Mouse (Mus musculus) olfactory bulb, adult 2 months (tissue): ENCODE data around the gene Gm49630. TPM values are rescaled to one million over a fixed set of nuclear protein-coding genes. Genes with fewer than 3 reads are reported as not detected.
"Not testable (repeated sequence)": the region's sequence is repeated elsewhere in the genome, so short reads cannot be mapped to it uniquely, and the experiment has no call there.

Experiments
- H3K27ac ChIP-seq: fragments of 200-500 bp; 2 replicates; pipeline ENCODE4 v1.5.1; 2012; ENCODE audit warnings: low read depth, low read length; ENCODE audit not compliant: insufficient read depth
- H3K4me1 ChIP-seq: fragments of 200-500 bp; 2 replicates; pipeline ENCODE4 v1.6.1; 2012; ENCODE audit warnings: low read length; ENCODE audit not compliant: control insufficient read depth, insufficient read depth
- H3K4me3 ChIP-seq: fragments of 200-500 bp; 2 replicates; pipeline ENCODE4 v1.5.1; 2012; ENCODE audit warnings: mild to moderate bottlenecking, low read depth, low read length, moderate library complexity; ENCODE audit not compliant: insufficient read depth
- WGBS: fragments of 180-500 bp; shearing (Covaris S2); methylation state at CpG from one replicate; pipeline ENCODE4 v1.1.7; 2018; 5-methylcytosine and 5-hydroxymethylcytosine counted together
- polyA plus RNA-seq: library from polyadenylated mRNA; stranded (reverse); fragments of >200 nt; gene quantifications from 2 replicates; pipeline ENCODE4 v1.2.4, GENCODE M21; 2012; ENCODE audit warnings: low replicate concordance; ENCODE audit not compliant: missing spikeins, insufficient read depth, insufficient read length

Gm49630 gene
- polyA plus RNA-seq, 1 experiment: not detected

DNA sequence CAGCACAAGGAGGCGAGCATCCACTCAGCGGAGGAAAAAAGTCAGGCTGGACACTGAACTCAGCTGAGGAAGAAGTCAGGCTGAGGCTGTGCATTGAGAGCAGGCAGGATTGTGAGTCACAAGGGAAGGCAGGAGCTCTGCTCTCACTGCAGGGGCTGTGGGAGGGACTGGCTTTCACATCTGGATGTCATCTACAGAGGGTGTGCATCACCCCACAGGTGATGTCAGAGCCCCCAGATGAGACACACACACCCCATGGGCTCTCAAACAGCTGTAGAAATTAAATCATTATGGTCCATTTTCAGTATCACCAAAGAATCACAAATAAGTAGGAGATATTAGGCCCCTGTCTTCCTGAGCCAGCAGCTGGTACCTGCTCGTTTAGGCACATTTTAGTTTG, 13.6 kb upstream of the Gm49630 start, which contains the start of gene Unc93a2:
Gene Unc93a2, minus strand, starts transcription at position 101 of the 400 bp plus-strand sequence.
- not testable (repeated sequence) for H3K4me1 ChIP-seq
- WGBS: 68% methylated on average over 3 of the region's 3 CpGs

DNA sequence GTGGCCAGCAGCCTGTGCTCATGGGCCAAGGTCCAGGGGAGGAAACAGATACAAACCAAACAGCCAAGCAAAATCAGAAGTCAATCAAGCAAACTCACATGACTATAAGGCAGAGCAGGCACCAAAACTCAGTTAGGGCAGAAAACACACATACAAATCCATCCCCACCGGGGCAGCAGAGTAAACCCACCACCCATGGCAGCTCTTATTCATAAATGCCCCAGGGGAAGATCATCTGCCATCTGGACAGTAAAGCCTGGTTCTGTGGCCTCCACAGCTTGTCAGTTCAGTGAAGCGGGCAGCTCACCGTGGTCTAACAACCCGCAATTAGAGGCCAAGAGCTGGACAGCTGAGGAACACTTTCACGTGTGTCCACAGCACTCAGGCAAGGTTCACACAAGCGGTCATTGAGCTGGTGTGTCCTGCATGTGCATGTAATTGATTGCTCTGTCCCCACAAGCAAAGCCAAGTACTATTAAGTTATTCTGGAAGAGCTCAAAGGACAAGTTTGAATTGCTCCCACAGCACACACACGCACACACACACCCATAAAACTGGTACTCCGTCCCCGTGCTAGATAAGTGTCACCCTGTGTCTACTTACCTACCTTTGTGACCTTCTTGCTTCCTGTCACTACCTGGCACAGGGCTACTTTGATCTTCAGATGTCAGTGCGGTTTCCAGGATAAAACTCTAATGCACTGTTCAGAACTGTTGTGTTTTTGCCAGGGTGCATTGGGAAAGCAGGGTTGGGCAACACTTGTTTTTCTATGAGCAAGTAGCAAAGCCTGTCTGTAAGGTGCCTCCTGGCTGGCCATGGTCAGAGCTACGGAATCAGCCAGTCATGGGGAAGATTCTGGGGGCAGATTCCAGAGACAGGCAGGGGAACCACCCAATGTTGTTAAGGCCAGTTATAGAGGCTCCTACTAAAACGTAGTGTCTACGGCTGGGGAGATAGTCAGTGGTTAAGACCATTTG, 11.7 kb upstream of the Gm49630 start:
- H3K27ac ChIP-seq, H3K4me1 ChIP-seq, H3K4me3 ChIP-seq: not testable (repeated sequence)
- 90% methylated on average over 12 of the region's 13 CpGs for WGBS

More for the DNA sequence above, 13.6 kb upstream of the Gm49630 start, which contains the start of gene Unc93a2:
- H3K4me3 ChIP-seq, H3K27ac ChIP-seq: not testable (repeated sequence)

DNA sequence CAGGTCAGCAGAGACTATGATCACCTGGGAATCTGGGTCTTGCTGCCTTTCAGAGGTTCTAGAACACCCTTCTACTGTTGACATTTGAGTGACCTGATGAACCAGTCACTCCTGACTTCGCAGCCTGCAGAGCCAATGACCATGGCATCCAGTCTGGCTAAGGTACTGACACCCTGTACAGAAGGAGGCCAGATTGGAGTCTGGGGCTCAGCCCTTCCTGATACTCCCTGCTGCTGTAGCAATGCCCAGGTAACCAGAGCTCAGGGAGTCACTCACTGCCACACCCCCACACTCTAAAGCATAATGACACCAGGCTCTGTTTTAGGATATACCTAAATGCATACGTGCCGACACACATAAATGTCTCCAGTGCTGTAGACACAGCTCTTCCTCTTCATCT, 10.9 kb upstream of the Gm49630 start:
- 77% methylated on average over 1 of the region's 3 CpGs for WGBS
- not testable (repeated sequence) for H3K4me1 ChIP-seq, H3K4me3 ChIP-seq, H3K27ac ChIP-seq

DNA sequence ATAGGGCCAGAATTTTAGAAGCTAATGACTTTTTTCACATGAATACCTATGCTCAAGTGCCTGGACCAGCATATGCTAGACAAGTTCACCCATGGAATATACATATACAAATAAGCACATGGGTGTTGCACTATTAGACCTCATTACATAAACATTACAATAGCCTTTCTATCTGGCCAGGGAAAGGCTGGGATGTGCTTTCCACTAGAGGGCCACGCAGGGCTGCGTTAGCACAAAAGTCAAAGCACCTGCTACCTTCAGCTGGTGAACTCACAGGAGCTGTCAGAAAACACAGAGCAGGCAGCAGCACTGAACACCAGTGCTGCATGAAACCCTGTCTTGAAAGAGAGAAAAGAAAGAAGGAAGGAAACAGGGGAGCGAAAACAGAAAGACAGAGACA, 6.1 kb upstream of the Gm49630 start:
- not testable (repeated sequence) for H3K27ac ChIP-seq
- WGBS: 33% methylated on average over 3 of the region's 3 CpGs

DNA sequence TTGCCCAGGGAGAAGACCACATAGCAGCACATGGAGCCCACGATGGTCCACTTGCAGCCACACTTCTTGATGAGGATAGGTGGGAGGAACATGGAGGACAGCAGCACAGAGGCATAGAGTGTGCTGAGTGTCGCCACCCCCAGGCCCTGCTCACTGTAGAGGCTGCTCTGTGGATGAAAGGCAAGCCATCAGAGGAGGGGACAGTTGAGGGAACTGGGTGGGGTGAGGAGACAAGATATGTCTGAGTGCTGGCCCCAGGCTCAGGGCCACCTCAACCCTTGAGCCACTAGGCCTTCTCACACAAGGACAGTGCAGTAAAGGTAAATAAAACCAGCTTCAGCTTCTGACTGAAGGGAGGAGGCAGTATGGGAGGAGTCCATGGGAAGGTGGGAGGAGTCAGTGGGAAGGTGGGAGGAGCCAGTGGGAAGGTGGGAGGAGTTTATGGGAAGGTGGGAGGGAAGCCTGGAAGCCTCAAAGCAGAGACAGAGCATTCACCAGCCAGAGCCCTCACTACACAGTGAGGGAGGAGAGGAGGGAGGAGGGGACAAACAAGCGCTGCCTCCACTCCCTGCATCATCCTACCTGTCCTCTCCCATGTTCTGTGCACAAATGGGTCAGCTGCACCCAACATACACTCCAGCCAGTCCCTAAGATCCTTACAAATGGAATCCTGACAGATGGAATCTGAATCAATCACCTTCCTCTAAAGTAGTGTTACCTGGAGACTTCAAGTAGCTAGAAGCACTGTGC, 5.3 kb upstream of the Gm49630 start:
- WGBS: 90% methylated on average over 1 of the region's 3 CpGs
- not testable (repeated sequence) for H3K4me1 ChIP-seq, H3K27ac ChIP-seq, H3K4me3 ChIP-seq

More for the DNA sequence above, 6.1 kb upstream of the Gm49630 start:
- H3K4me1 ChIP-seq, H3K4me3 ChIP-seq: not testable (repeated sequence)

DNA sequence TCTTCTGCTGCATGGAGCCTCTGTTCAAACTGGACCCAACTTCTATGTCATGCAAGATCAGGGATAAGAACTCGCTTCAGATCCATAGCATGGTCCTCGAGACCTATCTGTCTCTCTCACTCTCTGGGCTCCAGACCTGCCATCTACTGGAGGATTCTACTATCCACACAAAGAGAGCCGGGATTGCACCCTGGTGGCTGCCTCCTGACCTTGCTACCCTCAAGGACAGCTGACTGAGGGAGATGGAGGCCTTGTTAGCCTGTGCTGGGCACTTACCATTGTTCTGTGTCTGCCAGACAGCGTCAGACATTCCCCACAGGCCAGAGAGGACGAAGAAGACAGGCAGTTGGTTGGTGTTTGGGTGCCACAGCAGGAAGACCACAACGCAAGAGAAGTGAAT, 2.4 kb downstream of the Gm49630 start:
- not testable (repeated sequence) for H3K4me1 ChIP-seq, H3K4me3 ChIP-seq, H3K27ac ChIP-seq
- 79% methylated on average over 6 of the region's 6 CpGs for WGBS

DNA sequence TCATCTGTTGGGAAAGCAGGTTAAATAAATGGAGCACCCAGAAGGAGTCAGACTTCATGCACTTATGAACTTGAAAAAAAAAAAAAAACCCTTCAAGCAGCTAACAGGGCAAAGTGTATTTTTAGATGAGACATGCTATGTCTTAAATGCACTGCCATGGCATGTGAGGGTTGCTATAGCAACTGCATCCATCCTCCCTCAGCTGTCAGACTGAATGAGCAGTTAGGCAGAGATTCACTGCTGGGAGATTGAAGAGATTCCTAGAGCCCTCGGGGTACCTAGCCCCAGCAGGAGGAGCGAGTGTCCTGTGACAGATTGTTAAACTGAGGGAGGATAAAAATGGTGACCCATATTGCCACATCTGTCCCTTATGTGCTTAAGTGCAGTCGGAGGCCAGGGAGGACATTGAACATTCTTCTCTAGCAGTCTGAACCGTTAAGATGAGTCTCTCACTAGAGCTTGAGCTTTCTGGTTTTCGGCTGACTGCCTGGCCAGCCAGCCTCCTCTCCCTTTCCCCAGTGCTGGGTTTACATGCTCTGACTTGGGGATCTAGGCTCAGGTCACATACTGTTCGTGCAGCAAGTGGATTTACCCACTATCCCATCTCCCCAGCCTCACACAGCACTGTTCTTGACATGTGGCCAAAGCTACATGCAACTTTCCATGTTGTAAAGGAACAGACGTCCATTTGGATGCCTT, 5.0 kb downstream of the Gm49630 start:
- whole genome bisulfite sequencing: 24% methylated on average over 5 of the region's 7 CpGs
- not testable (repeated sequence) for H3K4me3 ChIP-seq, H3K27ac ChIP-seq, H3K4me1 ChIP-seq

DNA sequence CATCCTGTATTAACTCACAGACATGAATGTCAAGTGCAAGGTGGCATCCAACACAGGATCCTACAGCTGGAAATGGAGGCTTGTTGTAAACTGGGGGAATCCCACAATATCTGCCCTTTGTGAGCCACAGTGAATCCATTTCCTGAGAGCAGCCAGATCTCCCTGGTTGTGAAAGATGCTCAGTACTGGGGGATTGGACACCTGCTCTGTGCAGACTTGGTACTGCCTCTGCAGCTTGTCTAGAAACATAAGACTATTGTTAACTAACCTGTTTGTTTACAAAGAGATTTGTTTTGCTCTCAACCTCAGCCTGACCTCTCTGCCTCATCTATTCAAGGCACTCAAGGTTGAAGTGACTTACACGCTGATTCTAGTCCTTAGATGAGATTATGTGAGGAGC, 5.5 kb downstream of the Gm49630 start:
- 33% methylated on average over 1 of the region's 1 CpGs for WGBS
- not testable (repeated sequence) for H3K27ac ChIP-seq, H3K4me3 ChIP-seq

DNA sequence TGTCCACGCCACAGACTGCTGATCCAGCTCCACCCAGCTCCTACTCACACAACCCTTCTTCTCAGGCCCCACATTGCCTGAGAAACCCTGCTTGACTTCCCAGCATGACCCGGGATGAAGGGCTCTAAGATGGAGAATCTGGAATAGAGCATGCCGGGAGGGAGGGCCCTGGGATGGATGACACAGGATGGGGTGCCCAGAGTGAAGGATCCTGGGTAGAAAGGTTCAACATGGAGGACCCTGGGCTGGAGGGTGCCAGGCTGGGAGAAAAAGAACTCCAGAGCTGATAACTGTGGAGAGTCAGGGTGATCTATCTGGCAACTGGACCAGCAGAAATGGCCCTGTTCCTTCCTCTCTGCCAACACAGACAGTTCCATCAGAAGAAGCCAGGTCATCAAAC, 6.2 kb downstream of the Gm49630 start:
- H3K4me3 ChIP-seq, H3K4me1 ChIP-seq, H3K27ac ChIP-seq: not testable (repeated sequence)
- 100% methylated on average over 1 of the region's 3 CpGs for WGBS

More for the DNA sequence above, 5.5 kb downstream of the Gm49630 start:
- H3K4me1 ChIP-seq: not testable (repeated sequence)

DNA sequence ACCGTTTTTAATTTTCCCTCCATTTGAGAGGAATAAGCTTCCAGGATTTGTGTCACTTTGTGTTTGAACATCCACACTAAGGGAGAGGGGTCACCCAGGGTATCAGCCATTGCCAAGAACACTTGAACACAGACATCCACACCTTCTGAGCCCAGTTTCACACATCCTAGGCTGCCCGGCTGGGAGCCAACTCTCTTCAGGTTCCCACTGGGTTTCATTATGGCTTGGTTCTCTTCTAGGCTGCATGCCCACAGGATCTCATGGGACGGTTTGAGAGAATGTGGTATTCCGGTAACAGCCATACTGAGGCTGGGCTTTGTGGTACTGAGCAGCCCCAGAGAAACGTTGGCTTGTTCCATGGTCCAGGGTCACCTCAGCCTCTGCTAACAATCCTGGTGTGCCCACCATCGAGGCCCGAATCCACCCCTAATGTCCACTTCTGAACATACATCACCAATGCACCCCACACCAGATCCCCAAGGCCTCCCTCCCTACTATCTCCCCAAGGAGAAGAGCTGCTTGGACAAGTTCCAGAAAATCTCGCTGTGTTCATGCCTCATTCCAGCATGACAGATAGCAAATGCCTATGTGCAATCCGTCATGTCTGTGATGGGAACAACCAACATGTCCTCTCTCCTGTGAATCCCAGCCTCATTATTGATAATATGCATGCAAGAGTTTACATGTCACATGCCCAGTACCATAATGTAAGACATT, 10.9 kb downstream of the Gm49630 start:
- H3K4me1 ChIP-seq, H3K27ac ChIP-seq, H3K4me3 ChIP-seq: not testable (repeated sequence)
- WGBS: 87% methylated on average over 9 of the region's 9 CpGs

DNA sequence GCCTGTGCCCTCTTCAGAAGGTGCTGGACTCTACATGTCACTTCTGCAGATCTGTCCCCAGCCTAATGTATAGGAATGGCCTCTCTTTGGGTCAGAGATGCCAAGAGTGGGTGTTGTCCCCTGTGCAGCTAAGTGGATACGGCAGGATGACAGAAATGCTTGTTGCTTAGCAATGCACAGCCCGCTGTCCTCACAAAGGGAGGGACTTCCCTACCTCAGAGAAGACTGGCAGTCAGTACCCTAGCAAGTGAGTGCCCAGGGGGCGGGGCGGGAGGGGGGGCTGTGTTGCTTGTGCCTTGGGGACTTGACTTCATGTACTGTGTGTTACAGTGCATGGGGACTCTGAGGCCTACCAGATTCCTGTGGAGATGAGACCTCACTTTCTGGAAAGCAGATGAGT, 12.0 kb downstream of the Gm49630 start:
- not testable (repeated sequence) for H3K4me3 ChIP-seq, H3K27ac ChIP-seq, H3K4me1 ChIP-seq
- 78% methylated on average over 4 of the region's 4 CpGs for whole genome bisulfite sequencing

DNA sequence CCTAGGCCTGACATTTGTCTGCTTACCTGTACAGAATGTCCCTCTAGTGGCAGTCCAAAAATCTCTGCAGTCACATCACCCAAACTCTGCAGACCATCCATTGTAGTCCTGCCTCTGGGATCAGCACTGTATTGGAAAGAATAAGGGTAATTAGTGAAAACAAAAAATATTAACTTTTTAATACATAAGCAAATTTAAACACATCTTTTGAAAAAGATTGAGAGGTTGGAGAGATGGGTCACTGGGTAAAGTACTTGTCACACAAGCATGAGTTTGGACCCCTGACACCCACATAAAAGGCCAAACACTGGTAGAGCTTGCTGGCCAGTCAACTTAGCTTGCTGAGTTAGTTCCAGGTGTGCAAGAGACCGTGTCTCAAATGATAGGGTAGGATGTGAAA, 19.2 kb downstream of the Gm49630 start, which contains the start of gene Ttll2:
Gene Ttll2, minus strand, starts transcription at position 101 of the 400 bp plus-strand sequence.
- not testable (repeated sequence) for H3K4me1 ChIP-seq, H3K4me3 ChIP-seq, H3K27ac ChIP-seq
- WGBS: 90% methylated on average over 1 of the region's 1 CpGs

DNA sequence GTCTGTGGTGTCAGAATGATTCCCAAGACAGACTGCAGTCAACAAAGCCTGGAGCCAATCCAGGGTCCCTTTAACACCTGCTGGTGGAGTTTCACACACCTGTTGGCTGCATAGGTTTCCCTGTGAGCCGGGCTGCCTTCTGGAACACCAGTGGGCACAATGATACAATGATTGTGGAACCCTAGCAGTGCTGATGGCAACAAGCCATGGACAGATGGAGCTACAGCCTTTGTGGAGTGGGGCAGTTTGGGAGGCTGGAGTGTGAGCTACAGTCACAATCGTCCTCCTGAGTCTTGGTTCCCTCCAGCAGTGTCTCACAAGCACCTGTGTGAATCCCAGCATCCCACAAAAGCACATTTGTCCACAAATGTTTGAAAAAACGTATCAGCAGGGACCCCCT, 23.0 kb downstream of the Gm49630 start:
- not testable (repeated sequence) for H3K27ac ChIP-seq, H3K4me3 ChIP-seq, H3K4me1 ChIP-seq
- 55% methylated on average over 2 of the region's 3 CpGs for WGBS
